ENCODE assay signal across 9 mouse cellular contexts in the genomic region with DNA sequence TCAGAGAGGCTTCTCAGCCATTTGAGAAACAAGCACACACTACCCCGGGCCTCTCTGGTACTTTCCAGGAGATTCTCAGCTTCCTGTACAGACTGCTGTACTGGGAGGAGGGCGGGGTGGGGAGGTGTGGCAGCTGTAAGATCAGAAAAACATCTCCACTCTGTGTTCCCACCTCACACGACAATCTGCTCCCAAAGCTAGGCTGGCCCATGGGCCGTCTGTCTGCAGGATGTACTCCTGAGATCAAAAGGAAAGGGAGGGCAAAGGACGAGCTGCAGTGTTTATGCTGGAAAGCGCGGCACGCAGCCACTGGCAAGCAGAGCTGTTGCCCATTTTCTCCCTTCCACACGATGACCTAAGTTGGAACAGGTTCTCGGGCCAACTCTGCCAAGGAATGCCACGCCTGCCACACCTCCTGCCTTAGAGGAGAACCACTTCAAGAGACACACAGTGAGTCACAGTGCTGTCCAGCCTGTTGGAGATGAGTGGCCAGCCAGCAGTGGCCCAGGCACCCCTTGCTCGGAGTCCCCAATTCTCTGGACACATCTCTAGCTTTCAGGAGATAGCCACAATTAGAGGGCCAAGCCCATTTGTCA.
DNase-seq lines count a peak whose midpoint lies in the region; ATAC-seq and TF ChIP-seq lines count a peak whose summit lies in the region.
"Had no signal": no experiment of that assay in that cellular context is flagged by ENCODE, and none has a peak within 500 bp of the region (broad histone marks: within the 10 kb centered on the region; RNA-seq: fewer than 3 reads in every experiment).

No protein-coding gene starts in this region.

- TF ChIP-seq CTCF in layer of hippocampus, adult 2 months (conservative IDR thresholded peaks at IDR 0.05), result no peak
- no peak for TF ChIP-seq CTCF in heart, postnatal 0 days (IDR thresholded peaks at IDR 0.05; ENCODE audit: low read depth)

- peaks cover 66% of the 10 kb centered on the region for H3K36me3 ChIP-seq in heart, postnatal 0 days (replicated peaks; ENCODE audit: control insufficient read depth, insufficient read depth, low read length)

- intact Hi-C loops in left cerebral cortex, postnatal 25 days (cut with DNase I), result no loop called here

- 0 out of 2 replicates have a peak overlapping the region, but pooled peaks have one; percentile 4 for H3K27ac ChIP-seq in layer of hippocampus, adult 2 months
- peak overlapping the region; percentile 65; the same call in 1 of the 2 replicates for H3K27ac ChIP-seq in heart, postnatal 0 days (ENCODE audit: low read depth)

- H3K4me2 ChIP-seq in heart, postnatal 0 days (ENCODE audit: low read depth, low read length), result no peak overlapping the region

- peak; percentile 42 for ATAC-seq in heart, postnatal 0 days (ENCODE audit: insufficient read depth, low read depth)

- H3K9me3 ChIP-seq in heart, postnatal 0 days (replicated peaks; ENCODE audit: control insufficient read depth, low read length), result no peaks in the 10 kb centered on the region

- no peak for DNase-seq in layer of hippocampus, adult 2 months (ENCODE audit: low spot score in 2 of 2)
- no peak for DNase-seq in layer of hippocampus, postnatal 25 days (ENCODE audit: extremely low spot score in 1 of 2, low spot score in 1 of 2)
- DNase-seq in brain, adult 2 months (ENCODE audit: low read depth, low spot score), result peak; percentile 90
- peak; percentile 48 for DNase-seq in heart, postnatal 0 days (ENCODE audit: low spot score)
- peak; percentile 50 for DNase-seq in lung, postnatal 14 days
- no peak for DNase-seq in right cerebral cortex, postnatal 36 days (ENCODE audit: low spot score in 2 of 2)
- DNase-seq in right cerebral cortex, postnatal 4 days, result no peak
- no peak for DNase-seq in left cerebral cortex, postnatal 25 days (ENCODE audit: low spot score in 2 of 2)

- no peaks in the 10 kb centered on the region for H3K27me3 ChIP-seq in heart, postnatal 0 days (ENCODE audit: control insufficient read depth, insufficient read depth, low read length)

- peaks cover 20% of the 10 kb centered on the region; the same call in 1 of the 2 replicates for H3K4me1 ChIP-seq in heart, postnatal 0 days (ENCODE audit: control insufficient read depth, insufficient read depth)

- 41% methylated on average over 12 of the region's 12 CpGs for WGBS in heart, postnatal 0 days

- no peak for TF ChIP-seq EP300 in heart, postnatal 0 days (IDR thresholded peaks at IDR 0.05; ENCODE audit: low read depth)

- H3K9ac ChIP-seq in heart, postnatal 0 days (replicated peaks; ENCODE audit: low read depth, low read length), result no peak overlapping the region

- H3K4me3 ChIP-seq in layer of hippocampus, adult 2 months, result no peak overlapping the region
- H3K4me3 ChIP-seq in heart, postnatal 0 days (ENCODE audit: low read depth, low read length), result no peak overlapping the region
- H3K4me3 ChIP-seq: erythroblast, embryonic 14.5 days had no signal

Comparison
In these comparisons a context has a peak if more than half of its experiments do, and no peak if none do; other contexts are left out.
1. DNase-seq: peak in brain, adult 2 months (single experiment), heart, postnatal 0 days (single experiment) and lung, postnatal 14 days (single experiment); none in layer of hippocampus, adult 2 months (0 of 2), layer of hippocampus, postnatal 25 days (0 of 2), right cerebral cortex, postnatal 36 days (0 of 2), right cerebral cortex, postnatal 4 days (single experiment) and left cerebral cortex, postnatal 25 days (0 of 2).